Mouse (Mus musculus) heart, embryonic 11.5 days (tissue): ENCODE measurements around the gene Gpr152. TPM values are rescaled to one million over a fixed set of nuclear protein-coding genes. Genes with fewer than 3 reads are reported as not detected.

Experiments used
- ATAC-seq: fragments of 200-750 bp; cut with Nextera tagmentation; replicated peaks from 2 replicates; pipeline ENCODE4 v1.8.0; 2017; ENCODE audit warnings: moderate library complexity; ENCODE audit not compliant: insufficient number of reproducible peaks, low FRiP score, low TSS enrichment
- H3K27ac ChIP-seq: fragments of 300-500 bp; sonication (generic); 2 replicates; pipeline ENCODE4 v1.5.1; 2014; ENCODE audit warnings: mild to moderate bottlenecking, low read depth, low read length
- H3K27me3 ChIP-seq: fragments of 300-500 bp; sonication (generic); 2 replicates; pipeline ENCODE4 v1.6.1; 2014; ENCODE audit warnings: mild to moderate bottlenecking, low read length, mixed read lengths; ENCODE audit not compliant: control insufficient read depth, insufficient read depth
- H3K36me3 ChIP-seq: fragments of 300-500 bp; sonication (generic); 2 replicates; pipeline ENCODE4 v1.6.1; 2014; ENCODE audit warnings: mild to moderate bottlenecking, low read length, moderate library complexity, mixed read lengths; ENCODE audit not compliant: control insufficient read depth, insufficient read depth
- H3K4me1 ChIP-seq: fragments of 300-500 bp; sonication (generic); 2 replicates; pipeline ENCODE4 v1.6.1; 2014; ENCODE audit warnings: low read length; ENCODE audit not compliant: control insufficient read depth, insufficient read depth
- H3K4me2 ChIP-seq: fragments of 300-500 bp; sonication (generic); 2 replicates; pipeline ENCODE4 v1.6.1; 2014; ENCODE audit warnings: mild to moderate bottlenecking, moderate library complexity
- H3K4me3 ChIP-seq: fragments of 300-500 bp; sonication (generic); 2 replicates; pipeline ENCODE4 v1.5.1; 2014; ENCODE audit warnings: low read depth, low read length
- H3K9ac ChIP-seq: fragments of 300-500 bp; sonication (generic); 2 replicates; pipeline ENCODE4 v1.6.1; 2014; ENCODE audit warnings: mild to moderate bottlenecking, low read depth, low read length, moderate library complexity
- H3K9me3 ChIP-seq: fragments of 300-500 bp; sonication (generic); replicated peaks from 2 replicates; pipeline ENCODE4 v1.6.1; 2016; ENCODE audit warnings: low read length; ENCODE audit not compliant: control insufficient read depth
- WGBS: fragments of 180-500 bp; shearing (Covaris S2); extraction: QIAGEN DNeasy Blood & Tissue Kit; methylation state at CpG from one replicate; pipeline ENCODE4 v1.1.7; 2014; ENCODE audit not compliant: insufficient replicate concordance; 5-methylcytosine and 5-hydroxymethylcytosine counted together
- polyA plus RNA-seq: library from polyadenylated mRNA; unstranded; fragments of >200 nt; fragmentation: Nextera tagmentation; extraction: Ambion mirVana; gene quantifications from 2 replicates; pipeline ENCODE4 v1.2.1, GENCODE M21; 2014

The Gpr152 gene
- polyA plus RNA-seq, 1 experiment from 2014 or later: not detected

- Histone ChIP-seq H3K9ac (no peak overlapping the region), H3K27me3 (0 out of 2 replicates have a peak, but pooled peaks cover 3% of the 10 kb centered on the region), H3K27ac (no peak overlapping the region), H3K4me3 (no peak overlapping the region), H3K4me1 (peaks cover 32% of the 10 kb centered on the region), H3K9me3 (no peaks in the 10 kb centered on the region), H3K36me3 (peaks cover 6% of the 10 kb centered on the region; the same call in 1 of the 2 replicates), H3K4me2 (no peak overlapping the region)
- no peak for ATAC-seq
- WGBS: 83% methylated on average over 12 of the region's 12 CpGs
Measured at GRCm38 (mm10) chr19:4189051-4189620, 49.5 kb downstream of the Gpr152 start.

- Histone ChIP-seq H3K4me1 (peaks cover 25% of the 10 kb centered on the region), H3K9me3 (no peaks in the 10 kb centered on the region), H3K36me3 (peaks cover 13% of the 10 kb centered on the region), H3K27ac (peak within 1 kb of the TSS; percentile 87), H3K9ac (peak within 1 kb of the TSS; percentile 93), H3K4me3 (peak within 1 kb of the TSS; percentile 61), H3K27me3 (no peaks in the 10 kb centered on the region), H3K4me2 (peak within 1 kb of the TSS; percentile 89)
- WGBS: 52% methylated on average over 4 of the region's 4 CpGs
- ATAC-seq: no peak
Measured at GRCm38 (mm10) chr19:4190831-4191334, 51.3 kb downstream of the Gpr152 start, which contains the start of gene Tbc1d10c. TSS of gene Tbc1d10c (minus strand) at chr19:4191284.

- peak; percentile 92 for ATAC-seq
- Histone ChIP-seq H3K9ac (peak within 1 kb of the TSS; percentile 93), H3K27me3 (no peaks in the 10 kb centered on the region), H3K36me3 (peaks cover 17% of the 10 kb centered on the region), H3K9me3 (no peaks in the 10 kb centered on the region), H3K4me1 (peaks cover 30% of the 10 kb centered on the region), H3K4me3 (peak within 1 kb of the TSS; percentile 61), H3K27ac (peak within 1 kb of the TSS; percentile 87), H3K4me2 (peak within 1 kb of the TSS; percentile 89)
- 6% methylated on average over 42 of the region's 47 CpGs for WGBS
Measured at GRCm38 (mm10) chr19:4191528-4192250, 52.1 kb downstream of the Gpr152 start, which contains the start of gene Ppp1ca. TSS of gene Ppp1ca (plus strand) at chr19:4192065.

GRCm38 (mm10) chr19:4192251-4192985 lies 52.8 kb downstream of the Gpr152 start:
- WGBS: under 1% methylated on average over 50 of the region's 52 CpGs
- Histone ChIP-seq H3K9ac (peak overlapping the region; percentile 93), H3K4me3 (peak overlapping the region; percentile 61), H3K27ac (peak overlapping the region; percentile 87), H3K9me3 (no peaks in the 10 kb centered on the region), H3K27me3 (no peaks in the 10 kb centered on the region), H3K4me2 (peak overlapping the region; percentile 89), H3K4me1 (peaks cover 32% of the 10 kb centered on the region), H3K36me3 (peaks cover 20% of the 10 kb centered on the region)
- ATAC-seq: peak; percentile 55

- H3K27me3 ChIP-seq: no peaks in the 10 kb centered on the region
- peaks cover 21% of the 10 kb centered on the region for H3K36me3 ChIP-seq
- peaks cover 32% of the 10 kb centered on the region for H3K4me1 ChIP-seq
- H3K4me3 ChIP-seq: peak overlapping the region; percentile 61
- no peak overlapping the region for H3K27ac ChIP-seq
- no peak for ATAC-seq
- H3K9ac ChIP-seq: peak overlapping the region; percentile 93
- no peaks in the 10 kb centered on the region for H3K9me3 ChIP-seq
- 58% methylated on average over 6 of the region's 6 CpGs for WGBS
- H3K4me2 ChIP-seq: peak overlapping the region; percentile 89
Measured at GRCm38 (mm10) chr19:4193129-4193528, 53.5 kb downstream of the Gpr152 start.

GRCm38 (mm10) chr19:4194021-4194724 lies 54.6 kb downstream of the Gpr152 start:
- no peaks in the 10 kb centered on the region for H3K9me3 ChIP-seq
- H3K27ac ChIP-seq: no peak overlapping the region
- no peak overlapping the region for H3K4me2 ChIP-seq
- peaks cover 22% of the 10 kb centered on the region for H3K36me3 ChIP-seq
- ATAC-seq: no peak
- WGBS: 77% methylated on average over 8 of the region's 8 CpGs
- H3K4me1 ChIP-seq: peaks cover 32% of the 10 kb centered on the region
- no peak overlapping the region for H3K9ac ChIP-seq
- H3K27me3 ChIP-seq: no peaks in the 10 kb centered on the region
- no peak overlapping the region for H3K4me3 ChIP-seq

- Histone ChIP-seq H3K27me3 (no peaks in the 10 kb centered on the region), H3K36me3 (peaks cover 27% of the 10 kb centered on the region), H3K4me1 (peaks cover 33% of the 10 kb centered on the region), H3K4me2 (no peak overlapping the region), H3K9me3 (no peaks in the 10 kb centered on the region), H3K4me3 (no peak overlapping the region), H3K9ac (no peak overlapping the region), H3K27ac (no peak overlapping the region)
- WGBS: 76% methylated on average over 12 of the region's 12 CpGs
- ATAC-seq: no peak
Measured at GRCm38 (mm10) chr19:4194776-4195650, 55.4 kb downstream of the Gpr152 start.
